Mouse (Mus musculus) limb, embryonic 14.5 days (tissue): Measurements from ENCODE around the gene Tmod4. TPM values are rescaled to one million over a fixed set of nuclear protein-coding genes. Genes with fewer than 3 reads are reported as not detected.
"Not testable (repeated sequence)": the region's sequence is repeated elsewhere in the genome, so short reads cannot be mapped to it uniquely, and the experiment has no call there.

Source experiments
- ATAC-seq: fragments of 200-750 bp; cut with Nextera tagmentation; 2 replicates; pipeline ENCODE4 v1.8.0; 2017; ENCODE audit warnings: low read depth, moderate number of reproducible peaks, moderate TSS enrichment; ENCODE audit not compliant: low FRiP score
- DNase-seq: peaks from one replicate; pipeline ENCODE4 v3.0.0-alpha.2; 2015; ENCODE audit warnings: low spot score
- H3K27ac ChIP-seq: fragments of 300-500 bp; sonication (generic); replicated peaks from 2 replicates; pipeline ENCODE4 v1.5.1; 2014; ENCODE audit warnings: low read depth, mild to moderate bottlenecking, low read length, moderate library complexity, mixed read lengths
- H3K27me3 ChIP-seq: fragments of 300-500 bp; sonication (generic); 2 replicates; pipeline ENCODE4 v1.6.1; 2014; ENCODE audit warnings: low read length, mixed read lengths; ENCODE audit not compliant: control insufficient read depth, insufficient read depth
- H3K36me3 ChIP-seq: fragments of 300-500 bp; sonication (generic); 2 replicates; pipeline ENCODE4 v1.6.1; 2014; ENCODE audit warnings: mild to moderate bottlenecking, low read length, moderate library complexity, mixed read lengths; ENCODE audit not compliant: control insufficient read depth, insufficient read depth
- H3K4me1 ChIP-seq: fragments of 300-500 bp; sonication (generic); 2 replicates; pipeline ENCODE4 v1.6.1; 2014; ENCODE audit warnings: antibody characterized with exemption, low read length, mixed read lengths; ENCODE audit not compliant: control insufficient read depth, insufficient read depth
- H3K4me2 ChIP-seq: fragments of 300-500 bp; sonication (generic); replicated peaks from 2 replicates; pipeline ENCODE4 v1.6.1; 2014; ENCODE audit warnings: low read depth, mild to moderate bottlenecking, low read length, moderate library complexity; ENCODE audit not compliant: severe bottlenecking
- H3K4me3 ChIP-seq: fragments of 300-500 bp; sonication (generic); replicated peaks from 2 replicates; pipeline ENCODE4 v1.5.1; 2014; ENCODE audit warnings: low read length
- H3K9ac ChIP-seq: fragments of 300-500 bp; sonication (generic); 2 replicates; pipeline ENCODE4 v1.6.1; 2014; ENCODE audit warnings: mild to moderate bottlenecking, low read depth, low read length, moderate library complexity; ENCODE audit not compliant: severe bottlenecking
- H3K9me3 ChIP-seq: fragments of 300-500 bp; sonication (generic); 2 replicates; pipeline ENCODE4 v1.6.1; 2016; ENCODE audit warnings: low read length; ENCODE audit not compliant: control insufficient read depth
- POLR2A ChIP-seq: fragments of 200-500 bp; IDR thresholded peaks from 2 replicates; pipeline ENCODE4 v1.8.0; 2012; ENCODE audit warnings: inconsistent platforms, mild to moderate bottlenecking, moderate library complexity, borderline replicate concordance; ENCODE audit not compliant: insufficient read depth, insufficient read length; ENCODE audit errors: extremely low read depth
- WGBS: fragments of 180-500 bp; shearing (Covaris S2); extraction: QIAGEN DNeasy Blood & Tissue Kit; methylation state at CpG from one replicate; pipeline ENCODE4 v1.1.7; 2014; 5-methylcytosine and 5-hydroxymethylcytosine counted together
- polyA plus RNA-seq, 2 experiments: library from polyadenylated mRNA; depleted of rRNA in 1 of 2; stranded (reverse) in 1 of 2; unstranded in 1 of 2; fragments of >200 nt; fragmentation: Nextera tagmentation in 1 of 2; extraction: Ambion mirVana in 1 of 2; gene quantifications; 2 replicates each; pipeline versions ENCODE4 v1.2.1 to v1.2.3; 2012 to 2014

Gene Tmod4
- polyA plus RNA-seq, 2 experiments = 2.9 to 5.0 TPM

DNA sequence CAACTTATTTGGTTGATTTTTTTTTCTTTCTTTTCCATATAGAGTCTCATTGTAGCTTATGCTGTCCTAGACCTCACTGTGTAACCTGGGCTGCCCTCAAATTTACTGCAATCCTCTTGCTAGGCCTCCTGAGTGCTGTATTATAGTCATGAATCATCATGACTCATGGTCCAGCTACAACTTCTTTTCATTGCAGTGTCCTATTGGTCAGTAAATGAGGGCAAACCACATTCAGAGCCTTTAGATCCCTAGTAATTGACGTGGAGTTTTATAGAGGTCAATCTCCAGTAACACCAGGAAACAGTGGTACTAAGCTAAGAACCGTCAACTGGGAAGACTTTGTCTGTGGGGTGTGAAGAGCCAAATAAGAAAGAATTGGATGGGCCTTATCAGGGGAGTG lies 6.5 kb upstream of the Tmod4 start:
- no peak overlapping the region for H3K9ac ChIP-seq
- WGBS = 76% methylated on average over 2 of the region's 2 CpGs
- H3K27me3 ChIP-seq = no peaks in the 10 kb centered on the region
- peaks cover 82% of the 10 kb centered on the region for H3K36me3 ChIP-seq
- H3K9me3 ChIP-seq = no peaks in the 10 kb centered on the region
- ATAC-seq (no peak), DNase-seq (no peak)
- no peaks in the 10 kb centered on the region for H3K4me1 ChIP-seq
- H3K4me2 ChIP-seq = no peak overlapping the region
- TF ChIP-seq POLR2A = no peak
- no peak overlapping the region for H3K27ac ChIP-seq
- no peak overlapping the region for H3K4me3 ChIP-seq

DNA sequence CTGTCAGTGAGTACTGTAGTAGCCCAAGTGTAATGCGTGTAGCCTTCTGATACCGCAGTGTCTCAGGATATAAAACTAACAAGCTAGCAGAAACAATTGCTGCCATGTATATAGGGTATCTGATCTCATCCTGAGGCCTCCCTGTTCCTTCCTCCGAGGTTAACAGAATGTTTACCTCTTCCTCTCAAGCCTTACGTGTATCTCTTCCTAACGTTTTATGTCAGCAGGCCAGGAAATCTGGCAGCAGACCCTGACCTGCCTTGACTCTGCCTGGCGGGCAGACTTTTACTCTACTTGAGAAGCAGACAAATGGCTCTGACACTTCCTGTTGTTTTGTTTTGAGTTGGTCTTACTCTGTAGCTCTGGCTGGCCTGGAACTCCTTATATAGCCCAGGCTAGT lies 2.7 kb upstream of the Tmod4 start:
- no peak overlapping the region for H3K4me3 ChIP-seq
- ATAC-seq (no peak), DNase-seq (no peak)
- no peak overlapping the region for H3K9ac ChIP-seq
- no peak overlapping the region for H3K4me2 ChIP-seq
- no peak for TF ChIP-seq POLR2A
- H3K4me1 ChIP-seq = peaks cover 11% of the 10 kb centered on the region
- WGBS = 70% methylated on average over 6 of the region's 6 CpGs
- H3K36me3 ChIP-seq = peaks cover 64% of the 10 kb centered on the region
- no peaks in the 10 kb centered on the region for H3K27me3 ChIP-seq
- 0 out of 2 replicates have a peak overlapping the region, but pooled peaks have one; percentile 20 for H3K27ac ChIP-seq
- no peaks in the 10 kb centered on the region for H3K9me3 ChIP-seq

GRCm38 (mm10) chr3:95124972-95125371 lies 696 bp downstream of the Tmod4 start:
- Histone ChIP-seq H3K9me3 (no peaks in the 10 kb centered on the region), H3K9ac (no peak overlapping the region), H3K4me3 (no peak overlapping the region), H3K27ac (peak overlapping the region; percentile 39; the same call in 1 of the 2 replicates), H3K4me2 (no peak overlapping the region), H3K4me1 (peaks cover 11% of the 10 kb centered on the region), H3K27me3 (no peaks in the 10 kb centered on the region), H3K36me3 (peaks cover 43% of the 10 kb centered on the region)
- DNase-seq = peak; percentile 83
- ATAC-seq = peak; percentile 56
- TF ChIP-seq POLR2A = no peak
- 12% methylated on average over 5 of the region's 5 CpGs for WGBS

DNA sequence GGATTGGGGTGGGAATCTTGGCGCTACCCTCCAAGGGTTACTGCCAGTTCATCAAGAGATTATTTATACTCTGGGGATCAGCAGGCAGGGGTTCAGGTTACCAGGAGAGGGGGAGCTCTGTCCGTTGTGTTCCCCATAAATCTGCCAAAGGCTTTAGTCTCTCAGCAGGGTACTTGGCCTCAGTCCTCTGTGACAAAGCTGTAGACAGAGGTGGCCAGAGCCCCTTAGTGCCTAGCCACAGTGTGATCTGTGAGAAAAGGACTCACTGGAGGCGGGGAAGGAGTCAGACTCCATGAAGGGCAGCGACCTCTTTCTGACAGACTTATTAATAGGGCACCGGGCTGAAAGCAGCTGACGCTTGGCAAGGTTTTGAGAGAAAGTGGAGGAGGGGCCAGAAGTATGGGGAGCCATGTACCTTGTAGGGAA lies 5.0 kb downstream of the Tmod4 start:
- ATAC-seq = no peak
- Histone ChIP-seq H3K9ac (no peak overlapping the region), H3K4me2 (no peak overlapping the region)

GRCm38 (mm10) chr3:95130081-95130480 lies 5.8 kb downstream of the Tmod4 start:
- peaks cover 11% of the 10 kb centered on the region for H3K4me1 ChIP-seq
- no peak for DNase-seq
- H3K27ac ChIP-seq = no peak overlapping the region
- H3K4me2 ChIP-seq = no peak overlapping the region
- H3K27me3 ChIP-seq = no peaks in the 10 kb centered on the region
- 83% methylated on average over 5 of the region's 5 CpGs for WGBS
- no peak overlapping the region for H3K4me3 ChIP-seq
- no peak for ATAC-seq
- no peak overlapping the region for H3K9ac ChIP-seq
- TF ChIP-seq POLR2A = no peak
- H3K36me3 ChIP-seq = peaks cover 18% of the 10 kb centered on the region
- no peaks in the 10 kb centered on the region for H3K9me3 ChIP-seq

More for the DNA sequence above, 5.0 kb downstream of the Tmod4 start:
- Histone ChIP-seq H3K4me1 (peaks cover 15% of the 10 kb centered on the region), H3K4me3 (no peak overlapping the region), H3K27me3 (no peaks in the 10 kb centered on the region), H3K36me3 (peaks cover 18% of the 10 kb centered on the region), H3K9me3 (no peaks in the 10 kb centered on the region), H3K27ac (no peak overlapping the region)
- WGBS = 36% methylated on average over 6 of the region's 6 CpGs
- no peak for TF ChIP-seq POLR2A
- peak; percentile 7 for DNase-seq

- H3K9me3 ChIP-seq, ATAC-seq, H3K4me3 ChIP-seq, H3K4me2 ChIP-seq, H3K27ac ChIP-seq, H3K27me3 ChIP-seq, DNase-seq, H3K9ac ChIP-seq: not testable (repeated sequence)
- 86% methylated on average over 2 of the region's 2 CpGs for WGBS
- peaks cover 18% of the 10 kb centered on the region for H3K36me3 ChIP-seq
- peaks cover 11% of the 10 kb centered on the region; the same call in 1 of the 2 replicates for H3K4me1 ChIP-seq
Measured at GRCm38 (mm10) chr3:95132389-95132788, 8.1 kb downstream of the Tmod4 start.
